Mouse (Mus musculus) brain, embryonic 14.5 days (tissue): Measurements from ENCODE around the gene Pyurf. TPM values are rescaled to one million over a fixed set of nuclear protein-coding genes. Genes with fewer than 3 reads are reported as not detected.

Experiments
- DNase-seq: peaks from one replicate; pipeline ENCODE4 v3.0.0-alpha.2; 2011; ENCODE audit warnings: low read depth
- CTCF ChIP-seq: fragments of 200-500 bp; IDR thresholded peaks from 2 replicates; pipeline ENCODE4 v1.5.1; 2012; ENCODE audit warnings: inconsistent platforms, mild to moderate bottlenecking, moderate library complexity, borderline replicate concordance; ENCODE audit not compliant: insufficient read depth, insufficient read length; ENCODE audit errors: extremely low read depth
- POLR2A ChIP-seq: fragments of 200-500 bp; IDR thresholded peaks from 2 replicates; pipeline ENCODE4 v1.6.1; 2012; ENCODE audit warnings: mild to moderate bottlenecking, inconsistent platforms, borderline replicate concordance; ENCODE audit not compliant: poor library complexity, insufficient read depth, insufficient read length, severe bottlenecking; ENCODE audit errors: extremely low read depth
- polyA plus RNA-seq: library from polyadenylated mRNA; depleted of rRNA; stranded (reverse); fragments of >200 nt; gene quantifications from 2 replicates; pipeline ENCODE4 v1.2.3, GENCODE M21; 2012; rRNA removed

Gene Pyurf
- polyA plus RNA-seq: 10.0 and 10.2 TPM in 2 replicates

GRCm38 (mm10) chr6:57691467-57692261 lies at the start of gene Pyurf:
Gene Pyurf, minus strand, starts transcription at chr6:57692078.
- TF ChIP-seq POLR2A (peak; percentile 9; the same call in 1 of the 2 replicates), CTCF (no peak)

GRCm38 (mm10) chr6:57721347-57721746 lies 29.5 kb upstream of the Pyurf start:
- DNase-seq: no peak
- TF ChIP-seq CTCF (no peak), POLR2A (no peak)

More at GRCm38 (mm10) chr6:57691467-57692261, at the start of gene Pyurf:
- DNase-seq: peak; percentile 93

GRCm38 (mm10) chr6:57711726-57712125 lies 19.8 kb upstream of the Pyurf start:
- DNase-seq: no peak
- TF ChIP-seq CTCF: no peak

- no peak for DNase-seq
- TF ChIP-seq CTCF (no peak), POLR2A (no peak)
These were observed 14.8 kb upstream of the Pyurf start for GRCm38 (mm10) chr6:57706721-57707120.

GRCm38 (mm10) chr6:57703703-57704102 lies 11.8 kb upstream of the Pyurf start:
- TF ChIP-seq CTCF (no peak), POLR2A (no peak)
- DNase-seq: peak; percentile 57

GRCm38 (mm10) chr6:57702743-57703499 lies 11.0 kb upstream of the Pyurf start:
- DNase-seq: peak; percentile 99
- TF ChIP-seq CTCF (no peak), POLR2A (peak; percentile 55; the same call in 1 of the 2 replicates)

- peak; percentile 76 for DNase-seq
- TF ChIP-seq POLR2A: no peak
- no peak for TF ChIP-seq CTCF
These were observed 10.5 kb upstream of the Pyurf start, which contains the start of gene Lancl2 for GRCm38 (mm10) chr6:57702376-57702742. Gene Lancl2, plus strand, starts transcription at chr6:57702540.

GRCm38 (mm10) chr6:57701686-57702085 lies 9.8 kb upstream of the Pyurf start:
- peak; percentile 49 for DNase-seq
- TF ChIP-seq POLR2A: no peak
- no peak for TF ChIP-seq CTCF

GRCm38 (mm10) chr6:57693116-57693515 lies 1.2 kb upstream of the Pyurf start:
- DNase-seq: no peak
- TF ChIP-seq CTCF (no peak), POLR2A (no peak)

GRCm38 (mm10) chr6:57684156-57684555 lies 7.7 kb downstream of the Pyurf start:
- TF ChIP-seq CTCF (no peak), POLR2A (no peak)
- no peak for DNase-seq

- TF ChIP-seq CTCF: no peak
- no peak for TF ChIP-seq POLR2A
- DNase-seq: no peak
These were observed 30.6 kb downstream of the Pyurf start for GRCm38 (mm10) chr6:57661295-57661694.
